Mouse (Mus musculus): Measurements from ENCODE around the gene Gbp2.
"Not testable (repeated sequence)": the region's sequence is repeated elsewhere in the genome, so short reads cannot be mapped to it uniquely, and the experiment has no call there.

Gene Gbp2

GRCm38 (mm10) chr3:142620111-142620955 is at the start of gene Gbp2:
TSS of gene Gbp2 (plus strand) at chr3:142620602.
- peak; percentile 74 for DNase-seq (ENCODE audit: low read depth, low spot score)

DNA sequence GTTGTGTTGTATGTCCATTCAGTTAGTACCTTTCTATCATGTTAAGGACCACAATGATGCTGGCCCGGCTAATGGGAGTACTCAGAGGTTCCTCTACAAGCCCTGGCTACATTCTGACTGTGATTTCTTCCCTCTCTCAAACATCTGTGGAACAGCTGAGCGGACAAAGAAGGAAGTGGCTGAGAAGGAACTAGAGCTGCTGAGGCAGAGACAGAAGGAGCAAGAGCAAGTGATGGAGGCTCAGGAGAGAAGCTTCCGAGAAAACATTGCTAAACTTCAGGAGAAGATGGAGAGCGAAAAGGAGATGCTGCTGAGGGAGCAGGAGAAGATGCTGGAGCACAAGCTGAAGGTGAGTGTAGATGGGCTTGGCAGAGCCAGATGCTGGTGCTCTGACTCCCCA is 49.7 kb upstream of the Gbp2 start:
- DNase-seq (ENCODE audit: low read depth, low spot score), result no peak

GRCm38 (mm10) chr3:142577108-142577507 is 43.3 kb upstream of the Gbp2 start:
- no peak for DNase-seq (ENCODE audit: low read depth, low spot score)

GRCm38 (mm10) chr3:142578342-142578741 is 42.1 kb upstream of the Gbp2 start:
- no peak for DNase-seq (ENCODE audit: low read depth, low spot score)

DNA sequence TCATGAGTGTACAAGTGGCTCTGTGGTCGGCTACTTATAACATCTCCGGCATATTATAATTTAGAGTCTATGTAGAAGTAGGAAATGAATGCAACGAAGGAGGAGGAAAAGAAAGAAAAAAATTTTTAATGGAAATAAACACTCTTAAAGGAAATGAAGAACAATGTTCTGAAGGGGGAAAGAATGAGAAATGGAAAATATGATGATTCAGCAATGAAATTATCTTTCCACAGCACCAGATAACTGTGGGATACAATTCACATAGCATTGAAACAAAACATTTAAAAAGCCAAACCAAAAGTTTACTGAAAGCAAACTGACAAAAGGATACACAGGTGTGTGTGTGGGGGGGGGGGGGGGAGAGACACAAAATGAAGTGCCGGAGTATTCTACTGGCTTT is 37.3 kb upstream of the Gbp2 start:
- no peak for DNase-seq (ENCODE audit: low read depth, low spot score)

DNA sequence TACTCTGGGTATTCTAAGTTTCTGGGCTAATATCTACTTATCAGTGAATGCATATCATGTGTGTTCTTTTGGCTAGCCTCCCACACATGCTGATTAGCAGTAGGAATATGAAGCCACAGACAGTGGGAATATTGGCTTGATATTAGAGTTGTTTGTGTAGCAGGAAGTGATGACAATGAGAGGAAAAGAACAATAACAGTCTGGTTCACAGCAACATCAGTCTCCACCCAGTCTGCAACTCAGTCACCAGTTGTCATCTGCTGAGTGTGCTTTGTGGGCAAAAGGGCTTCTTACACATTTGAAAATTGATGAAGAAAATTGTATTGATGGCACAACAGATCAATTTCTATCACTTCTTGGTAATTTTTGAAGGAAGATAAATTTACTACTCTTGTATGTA is 33.0 kb upstream of the Gbp2 start:
- DNase-seq (ENCODE audit: low read depth, low spot score), result peak; percentile 12

DNA sequence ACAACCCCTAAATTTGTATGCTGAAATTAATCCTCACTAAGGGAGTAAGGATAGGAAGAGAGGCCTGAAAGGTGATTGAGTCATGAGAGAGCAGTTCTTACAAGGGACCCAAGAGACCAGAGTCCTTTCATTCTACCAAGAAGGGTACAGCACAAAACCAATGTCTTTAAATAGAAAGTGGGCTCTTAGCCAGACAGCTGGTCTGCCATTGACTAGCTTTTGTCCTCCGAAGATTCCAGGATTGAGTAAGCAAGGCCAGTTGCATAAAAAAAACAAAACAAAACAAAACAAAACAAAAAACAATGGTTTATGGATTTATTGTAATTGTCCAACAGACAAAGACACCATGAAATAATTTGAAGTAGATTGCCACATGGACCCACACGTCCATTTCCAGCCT is 31.5 kb upstream of the Gbp2 start:
- no peak for DNase-seq (ENCODE audit: low read depth, low spot score)

DNA sequence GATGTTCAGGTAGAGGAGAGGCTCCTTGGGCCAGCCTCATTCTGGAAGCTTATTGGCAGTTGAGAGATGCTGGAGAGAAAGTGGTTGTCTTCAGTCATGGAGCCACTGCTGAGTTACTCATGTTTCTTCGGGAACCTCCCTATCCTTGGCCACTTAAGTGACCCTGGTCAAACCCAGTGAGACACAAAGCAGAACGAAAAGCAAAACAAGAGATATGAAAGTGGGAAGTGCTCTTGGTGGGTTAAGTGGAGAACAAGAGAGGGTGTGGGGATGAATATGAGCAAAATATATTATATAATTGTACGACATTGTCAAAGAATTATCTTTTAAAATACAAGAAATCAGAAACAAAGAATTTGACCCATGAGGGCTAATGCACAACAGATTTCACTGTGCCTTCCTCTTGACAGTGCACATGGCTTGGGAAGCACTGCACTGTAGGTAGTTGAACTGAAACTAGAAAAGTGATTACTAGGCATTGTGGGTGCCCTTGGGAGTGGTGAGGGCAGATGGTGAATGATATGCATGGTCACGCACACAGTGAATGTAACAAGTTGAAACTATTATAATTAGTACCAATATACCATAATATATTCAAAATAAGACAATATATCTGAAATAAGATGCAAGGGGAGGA is 29.9 kb upstream of the Gbp2 start:
- DNase-seq (ENCODE audit: low read depth, low spot score), result peak; percentile 10

- DNase-seq (ENCODE audit: low read depth, low spot score), result no peak
These were observed 25.9 kb upstream of the Gbp2 start, which contains the start of gene Gbp2b for GRCm38 (mm10) chr3:142594547-142594946. TSS of gene Gbp2b (plus strand) at chr3:142594847.

DNA sequence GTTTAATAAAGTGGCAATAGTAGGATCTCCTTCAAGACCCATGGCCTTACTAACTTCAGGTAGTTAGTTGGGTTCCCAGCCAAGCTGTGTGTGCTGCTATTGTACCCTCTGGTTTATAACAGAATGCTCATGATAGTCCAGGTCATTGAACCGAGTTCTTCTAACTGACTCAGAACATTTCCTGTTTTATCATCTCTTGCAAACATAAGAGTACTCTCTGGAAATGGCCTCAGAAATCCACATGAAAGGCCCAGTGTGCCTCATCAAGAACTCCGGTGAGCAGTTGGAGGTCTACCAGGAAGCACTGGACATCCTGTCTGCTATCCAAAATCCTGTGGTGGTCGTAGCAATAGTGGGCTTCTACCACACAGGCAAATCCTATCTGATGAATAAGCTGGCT is 22.5 kb upstream of the Gbp2 start:
- DNase-seq (ENCODE audit: low read depth, low spot score), result no peak

GRCm38 (mm10) chr3:142601675-142602074 is 18.7 kb upstream of the Gbp2 start:
- no peak for DNase-seq (ENCODE audit: low read depth, low spot score)

DNA sequence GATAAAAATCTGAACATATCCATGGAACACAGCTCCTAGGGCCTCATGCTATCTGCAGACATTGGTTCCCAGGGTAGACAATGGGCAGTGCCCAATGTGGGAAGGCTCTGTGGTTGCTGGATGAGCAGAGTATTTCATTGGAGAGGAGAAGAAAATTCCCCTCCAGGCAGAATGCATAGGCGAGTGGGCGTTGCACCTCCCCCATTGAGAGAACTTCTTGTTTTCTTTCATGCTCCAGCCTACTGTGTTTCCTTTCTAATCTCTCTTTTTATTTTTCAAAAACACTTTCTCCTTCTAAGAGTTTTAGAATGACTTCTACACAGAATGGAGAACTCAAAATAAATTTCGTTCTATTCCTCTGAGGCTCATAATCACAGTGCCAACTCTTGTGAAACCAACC is 1.7 kb upstream of the Gbp2 start:
- peak; percentile 52 for DNase-seq (ENCODE audit: low read depth, low spot score)

- DNase-seq (ENCODE audit: low read depth, low spot score), result peak; percentile 75
These were observed 796 bp upstream of the Gbp2 start for GRCm38 (mm10) chr3:142619606-142620005.

GRCm38 (mm10) chr3:142620956-142621562 is 657 bp downstream of the Gbp2 start:
- peak; percentile 76 for DNase-seq (ENCODE audit: low read depth, low spot score)

- no peak for DNase-seq (ENCODE audit: low read depth, low spot score)
These were observed 10.0 kb downstream of the Gbp2 start for GRCm38 (mm10) chr3:142630385-142630784.

- DNase-seq (ENCODE audit: low read depth, low spot score), result peak; percentile 64
These were observed 19.8 kb downstream of the Gbp2 start for GRCm38 (mm10) chr3:142640201-142640600.

DNA sequence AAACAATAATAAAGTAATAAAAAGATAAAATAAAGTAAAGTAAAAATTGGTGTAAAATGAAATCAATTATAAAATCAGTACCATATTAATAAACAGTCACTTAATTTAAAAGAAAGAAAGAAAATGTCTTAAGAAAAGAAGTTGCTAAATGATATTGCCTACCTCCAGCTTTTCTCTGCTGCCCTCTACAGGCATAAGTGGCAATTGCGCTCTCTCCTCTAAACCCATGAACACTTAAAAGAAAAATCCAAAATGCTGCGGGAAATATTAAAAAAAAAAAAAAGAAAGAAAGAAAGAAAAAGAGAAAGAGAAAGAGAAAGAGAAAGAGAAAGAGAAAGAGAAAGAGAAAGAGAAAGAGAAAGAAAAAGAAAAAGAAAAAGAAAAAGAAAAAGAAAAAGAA is 25.5 kb downstream of the Gbp2 start:
- DNase-seq (ENCODE audit: low read depth, low spot score), result peak; percentile 79

DNA sequence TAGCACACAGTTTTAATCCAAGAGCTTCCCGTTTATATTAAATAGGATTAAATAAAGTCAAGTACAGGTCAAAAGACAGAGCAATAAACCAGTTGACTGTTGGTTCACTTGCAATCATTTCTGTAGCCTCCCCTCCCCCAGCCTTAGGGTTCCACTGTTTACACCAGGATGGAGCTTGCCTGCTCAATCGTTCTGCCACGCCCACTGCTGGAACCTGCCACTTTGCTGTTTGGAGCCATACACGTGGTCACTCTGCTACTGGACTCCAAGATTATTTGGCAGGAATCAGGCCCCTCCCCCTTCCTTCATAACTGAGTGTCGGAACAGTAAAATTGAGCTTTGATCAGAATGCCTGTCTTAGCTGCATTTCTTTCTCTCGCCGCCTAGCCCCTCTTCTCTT is 27.4 kb downstream of the Gbp2 start:
- not testable (repeated sequence) for DNase-seq (ENCODE audit: low read depth, low spot score)

DNA sequence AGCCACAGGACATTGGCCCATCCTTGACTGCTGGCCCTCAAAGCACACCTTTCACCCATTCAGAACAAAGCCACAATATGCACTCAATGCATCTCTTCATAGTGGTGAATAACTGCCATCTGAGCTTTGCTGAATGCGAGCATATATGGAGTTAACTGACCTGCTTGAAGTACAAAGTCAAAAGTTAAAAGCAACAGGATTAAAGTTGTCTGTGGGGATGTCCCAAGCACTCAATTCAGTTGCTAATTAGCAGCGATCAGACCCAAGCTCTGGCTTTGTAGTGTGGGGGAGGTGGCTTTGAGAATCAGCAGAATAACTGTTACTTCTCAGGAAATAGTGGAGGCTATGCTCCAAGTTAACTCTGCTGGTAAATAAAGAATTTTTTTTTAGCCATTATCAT is 29.8 kb downstream of the Gbp2 start:
- DNase-seq (ENCODE audit: low read depth, low spot score), result no peak

DNA sequence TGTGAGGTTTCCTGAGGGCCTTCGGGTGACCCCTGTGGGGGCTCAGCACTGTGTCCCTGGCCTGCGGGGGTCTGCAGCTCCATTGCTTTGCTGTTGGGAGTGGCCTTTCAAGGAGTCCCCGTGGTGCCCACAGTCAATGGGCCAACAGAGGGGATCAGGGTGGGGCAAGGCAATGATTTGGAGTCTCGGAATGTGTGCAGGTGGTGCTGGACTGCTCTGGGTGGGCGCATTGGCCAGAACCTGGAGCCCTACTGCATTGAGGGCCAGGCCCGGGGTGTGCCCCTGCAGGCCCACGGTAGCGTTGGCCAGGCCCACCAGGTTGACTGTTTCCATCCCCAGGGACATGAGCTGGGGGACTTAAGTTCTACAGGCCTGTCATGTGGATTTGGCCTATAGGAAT is 44.3 kb downstream of the Gbp2 start:
- DNase-seq (ENCODE audit: low read depth, low spot score), result no peak

- DNase-seq (ENCODE audit: low read depth, low spot score), result peak; percentile 27
These were observed 54.2 kb downstream of the Gbp2 start for GRCm38 (mm10) chr3:142674607-142675006.

Data from CD4-positive helper T cell, adult 2 months (primary cell).